In the genomic region with DNA sequence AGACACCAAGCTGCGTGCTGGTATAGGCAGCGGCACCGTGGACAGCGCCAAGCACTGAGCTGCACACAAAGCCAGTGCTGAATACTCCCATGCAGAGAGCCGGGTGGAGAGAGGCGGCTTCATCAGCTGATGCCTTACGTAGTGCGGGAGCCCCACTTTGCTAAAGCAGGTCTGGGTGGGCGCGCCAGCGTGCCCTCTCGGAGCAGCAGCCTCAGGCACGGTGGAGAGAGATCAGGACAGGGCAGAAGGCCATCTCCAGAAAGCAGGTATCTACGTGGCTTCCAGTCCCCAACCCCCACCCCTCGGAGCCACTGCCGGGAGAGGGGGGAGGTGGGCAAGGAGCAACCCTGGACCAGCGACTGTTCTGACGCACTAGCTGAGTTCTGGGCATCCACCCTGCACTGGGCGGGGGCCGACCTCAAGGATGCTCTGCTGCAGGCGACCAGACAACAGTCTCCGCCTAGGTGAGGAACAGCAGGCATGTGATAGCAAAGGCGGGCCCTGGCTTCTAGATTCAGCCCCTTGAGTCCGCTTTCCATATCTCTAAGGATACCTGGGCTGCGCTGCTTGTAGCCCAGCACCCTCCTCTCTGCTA, we compare ENCODE assay signal across 10 mouse cellular contexts. TPM values are rescaled to one million over a fixed set of nuclear protein-coding genes. Genes with fewer than 3 reads are reported as not detected.
A peak's percentile ranks its signal among the peaks of the same experiment; 100 is the strongest.
DNase-seq lines count a peak whose midpoint lies in the region; ATAC-seq lines count a peak whose summit lies in the region.
"Had no signal": no experiment of that assay in that cellular context is flagged by ENCODE, and none has a peak within 500 bp of the region (broad histone marks: within the 10 kb centered on the region; RNA-seq: fewer than 3 reads in every experiment).

A gene (plus strand): TSS at position 449 of the 595 bp plus-strand sequence.

- no peaks in the 10 kb centered on the region for H3K9me3 ChIP-seq in midbrain, embryonic 12.5 days
- H3K9me3 ChIP-seq: liver, embryonic 13.5 days had no signal

- ATAC-seq in midbrain, embryonic 12.5 days (ENCODE audit: low FRiP score, low read depth), result peak; percentile 85

- no peak within 1 kb of the TSS for H3K27ac ChIP-seq in midbrain, embryonic 12.5 days (replicated peaks)
- H3K27ac ChIP-seq: liver, embryonic 13.5 days had no signal

- peaks cover 5% of the 10 kb centered on the region; the same call in 1 of the 2 replicates for H3K4me1 ChIP-seq in midbrain, embryonic 12.5 days
- H3K4me1 ChIP-seq: liver, embryonic 13.5 days had no signal

- H3K27me3 ChIP-seq in midbrain, embryonic 12.5 days, result peaks cover 24% of the 10 kb centered on the region

- peak; percentile 10 for DNase-seq in kidney, adult 18-20 months
- DNase-seq in kidney, adult 11 months, result no peak
- DNase-seq in cerebellum, postnatal 14 days, result peak; percentile 50 to 56
- DNase-seq in frontal cortex, postnatal 14 days (ENCODE audit: low spot score in 2 of 2), result peak; percentile 41 to 55
- DNase-seq in layer of hippocampus, adult 18-20 months (ENCODE audit: low spot score in 2 of 2), result peak; percentile 43 to 67
- DNase-seq in testis, postnatal 14 days (ENCODE audit: low spot score), result peak; percentile 33
- DNase-seq in urinary bladder, postnatal 4 days (ENCODE audit: low spot score in 2 of 2), result no peak
- DNase-seq: liver, embryonic 13.5 days had no signal

- peak within 1 kb of the TSS; percentile 44 for H3K4me3 ChIP-seq in midbrain, embryonic 12.5 days
- H3K4me3 ChIP-seq: liver, embryonic 13.5 days had no signal

- H3K4me2 ChIP-seq in midbrain, embryonic 12.5 days (replicated peaks), result peak within 1 kb of the TSS; percentile 67
- H3K4me2 ChIP-seq: liver, embryonic 13.5 days had no signal

- WGBS in midbrain, embryonic 12.5 days, result 5% methylated on average over 25 of the region's 25 CpGs

- H3K9ac ChIP-seq in midbrain, embryonic 12.5 days (replicated peaks), result peak within 1 kb of the TSS; percentile 53
- H3K9ac ChIP-seq: liver, embryonic 13.5 days had no signal

- H3K36me3 ChIP-seq in midbrain, embryonic 12.5 days, result no peaks in the 10 kb centered on the region
- H3K36me3 ChIP-seq: liver, embryonic 13.5 days had no signal

RNA-seq across cellular contexts. Expression of the gene that starts here (rescaled TPM):
- total RNA-seq in layer of hippocampus, adult 18-20 months (2021), result 1 to 10 TPM; 7.4 to 9.1 TPM
- polyA plus RNA-seq in midbrain, embryonic 12.5 days (2016; fragmentation: Nextera tagmentation; extraction: Ambion mirVana), result 0.16 and 0.17 TPM in 2 replicates
- total RNA-seq: MEL had no signal
- polyA plus RNA-seq: liver, embryonic 13.5 days had no signal

Comparison
In these comparisons a context has a peak if more than half of its experiments do, and no peak if none do; other contexts are left out.
1. DNase-seq: peak in kidney, adult 18-20 months (single experiment), cerebellum, postnatal 14 days (2 of 2), frontal cortex, postnatal 14 days (2 of 2), layer of hippocampus, adult 18-20 months (2 of 2) and testis, postnatal 14 days (single experiment); none in kidney, adult 11 months (single experiment) and urinary bladder, postnatal 4 days (0 of 2).
2. Peak in ATAC-seq, H3K4me3 ChIP-seq, H3K9ac ChIP-seq and H3K4me2 ChIP-seq in midbrain, embryonic 12.5 days; RNA of the gene not detected or under 1 TPM.